Mouse (Mus musculus): Measurements from ENCODE around the gene Efemp1.

Efemp1 gene

GRCm38 (mm10) chr11:28939651-28940050 is 86.6 kb downstream of the Efemp1 start:
- DNase-seq = no peak

GRCm38 (mm10) chr11:28951586-28952210 is 98.7 kb downstream of the Efemp1 start:
- peak; percentile 97 for DNase-seq

GRCm38 (mm10) chr11:28954673-28955304 is 101.8 kb downstream of the Efemp1 start:
- peak; percentile 91 for DNase-seq

- DNase-seq = no peak
These were observed 102.3 kb downstream of the Efemp1 start for GRCm38 (mm10) chr11:28955305-28955701.

- DNase-seq = no peak
These were observed 108.4 kb downstream of the Efemp1 start for GRCm38 (mm10) chr11:28961381-28961780.
